In the genomic region with DNA sequence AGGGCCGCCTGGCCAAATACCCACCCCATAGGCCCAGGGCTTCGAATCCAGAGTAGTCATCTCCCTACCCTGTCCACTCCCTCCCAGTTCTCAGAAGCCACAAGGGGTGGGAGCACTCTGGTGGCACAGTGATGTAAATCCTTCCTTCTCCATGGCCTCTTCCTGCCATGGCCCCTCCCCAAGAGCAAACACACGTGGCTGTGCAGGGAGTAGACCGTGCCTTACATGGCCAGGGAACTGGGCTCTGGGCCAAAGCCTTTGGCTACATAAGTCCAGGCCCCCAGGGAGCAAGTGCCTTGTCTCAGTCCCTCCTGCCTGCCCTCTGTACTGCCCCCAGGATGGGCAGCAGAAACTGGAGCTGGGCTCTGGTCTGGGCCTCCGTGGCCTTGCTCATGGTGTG, we compare ENCODE assay signal across 11 mouse cellular contexts. TPM values are rescaled to one million over a fixed set of nuclear protein-coding genes. Genes with fewer than 3 reads are reported as not detected.
DNase-seq lines count a peak whose midpoint lies in the region; ATAC-seq and TF ChIP-seq lines count a peak whose summit lies in the region.
"Had no signal": no experiment of that assay in that cellular context is flagged by ENCODE, and none has a peak within 500 bp of the region (broad histone marks: within the 10 kb centered on the region; RNA-seq: fewer than 3 reads in every experiment).

Muc5b (plus strand) TSS at position 292 of the 400 bp plus-strand sequence.

- no peaks in the 10 kb centered on the region for H3K36me3 ChIP-seq in kidney, postnatal 0 days (ENCODE audit: insufficient read depth, low read length)
- H3K36me3 ChIP-seq: neural tube, embryonic 13.5 days had no signal

- no peaks in the 10 kb centered on the region for H3K4me1 ChIP-seq in kidney, postnatal 0 days (replicated peaks; ENCODE audit: insufficient read depth, low read length)
- H3K4me1 ChIP-seq: neural tube, embryonic 13.5 days had no signal

- ATAC-seq in kidney, postnatal 0 days (replicated peaks; ENCODE audit: low FRiP score, low read depth): peak; percentile 58

- no peak within 1 kb of the TSS for H3K27ac ChIP-seq in kidney, postnatal 0 days
- H3K27ac ChIP-seq: liver, embryonic 14.5 days; neural tube, embryonic 13.5 days had no signal

- H3K4me2 ChIP-seq in kidney, postnatal 0 days (ENCODE audit: low read length): no peak within 1 kb of the TSS
- H3K4me2 ChIP-seq: neural tube, embryonic 13.5 days had no signal

- no peaks in the 10 kb centered on the region for H3K9me3 ChIP-seq in kidney, postnatal 0 days (replicated peaks; ENCODE audit: low read length)
- H3K9me3 ChIP-seq: neural tube, embryonic 13.5 days had no signal

- H3K27me3 ChIP-seq in kidney, postnatal 0 days (ENCODE audit: insufficient read depth, low read length): no peaks in the 10 kb centered on the region
- H3K27me3 ChIP-seq: neural tube, embryonic 13.5 days had no signal

- DNase-seq in kidney, postnatal 0 days (ENCODE audit: low spot score): peak; percentile 16
- no peak for DNase-seq in kidney, adult 9 months
- DNase-seq in 416B (ENCODE audit: low read depth) (peak; percentile 86), NIH3T3 (ENCODE audit: low read depth) (peak; percentile 4)
- peak; percentile 57 to 71 for DNase-seq in lung, adult 18-20 months
- DNase-seq in layer of hippocampus, postnatal 25 days (ENCODE audit: extremely low spot score in 1 of 2, low spot score in 1 of 2): no peak
- DNase-seq in embryo, embryonic 10.5 days (ENCODE audit: low spot score): no peak
- DNase-seq: spleen, adult 18-20 months had no signal

- H3K9ac ChIP-seq in kidney, postnatal 0 days (ENCODE audit: low read depth, low read length): no peak within 1 kb of the TSS
- H3K9ac ChIP-seq: liver, embryonic 14.5 days; neural tube, embryonic 13.5 days had no signal

- 52% methylated on average over 5 of the region's 5 CpGs for WGBS in kidney, postnatal 0 days

- TF ChIP-seq CTCF in kidney, postnatal 0 days (IDR thresholded peaks at IDR 0.05; ENCODE audit: low read depth): no peak

- no peak within 1 kb of the TSS for H3K4me3 ChIP-seq in kidney, postnatal 0 days (replicated peaks; ENCODE audit: low read depth, low read length)
- H3K4me3 ChIP-seq: neural tube, embryonic 13.5 days had no signal

RNA-seq across cellular contexts. Expression of gene Muc5b, which starts in this region (rescaled TPM):
- 0.01 TPM in 2 replicates for polyA plus RNA-seq in kidney, postnatal 0 days (2015; fragmentation: Nextera tagmentation; extraction: Ambion mirVana)
- total RNA-seq in layer of hippocampus, postnatal 25 days (2021): not detected
- total RNA-seq: MEL had no signal
- polyA plus RNA-seq: liver, embryonic 14.5 days had no signal

Comparison
In these comparisons a context has a peak if more than half of its experiments do, and no peak if none do; other contexts are left out.
1. Peak in DNase-seq and ATAC-seq in kidney, postnatal 0 days; RNA of the gene not detected or under 1 TPM.
2. DNase-seq: peak in 416B (single experiment), NIH3T3 (single experiment) and lung, adult 18-20 months (2 of 2); none in kidney, adult 9 months (single experiment), layer of hippocampus, postnatal 25 days (0 of 2) and embryo, embryonic 10.5 days (single experiment).